Mouse (Mus musculus) c-Kit-positive CD71-negative TER-119-negative erythroid progenitor cells, embryonic 14.5 days (primary cell): ENCODE measurements at regions not wholly inside any gene's neighbourhood (a gene's known extent, or its start where the extent isn't known, plus 50 kb on each side); places are given as distances from the start of the nearest gene placed in this dataset.

Source experiments
- DNase-seq: peaks from one replicate; pipeline ENCODE4 v3.0.0-alpha.2; 2013; ENCODE audit warnings: low read depth

- no peak for DNase-seq
These were observed 281.0 kb upstream of the 4930452B06Rik start for GRCm38 (mm10) chr14:8946851-8947625.

- DNase-seq: peak; percentile 8
These were observed 269.1 kb upstream of the 4930452B06Rik start for GRCm38 (mm10) chr14:8935121-8935520.
